Mouse (Mus musculus): ENCODE data around the gene Olfr552. TPM values are rescaled to one million over a fixed set of nuclear protein-coding genes. Genes with fewer than 3 reads are reported as not detected.
"Not testable (repeated sequence)": the region's sequence is repeated elsewhere in the genome, so short reads cannot be mapped to it uniquely, and the experiment has no call there.

The Olfr552 gene
- under 1 TPM in 1 of 2 experiments, not detected in 1; 0.12 TPM for total RNA-seq (2021)
- long read RNA-seq, experiment 1, result 0 reads
- long read RNA-seq, experiment 2, result 0 reads

GRCm38 (mm10) chr7:102597378-102598031, at the start of gene Olfr552:
Olfr552 (plus strand) TSS chr7:102597770.
- no peak for DNase-seq (ENCODE audit: low spot score in 2 of 2)

- DNase-seq (ENCODE audit: low spot score in 2 of 2), result no peak
Measured at GRCm38 (mm10) chr7:102549570-102549969, 48.0 kb upstream of the Olfr552 start, which contains the start of gene Olfr549. Olfr549 (plus strand) TSS chr7:102549870.

GRCm38 (mm10) chr7:102553279-102553678, 44.3 kb upstream of the Olfr552 start:
- no peak for DNase-seq (ENCODE audit: low spot score in 2 of 2)

GRCm38 (mm10) chr7:102564999-102565997, 32.3 kb upstream of the Olfr552 start, which contains the start of gene Trim21:
Trim21 (minus strand) TSS chr7:102565486.
- DNase-seq (ENCODE audit: low spot score in 2 of 2), result peak in 1 of 2 experiments; percentile 55

- no peak for DNase-seq (ENCODE audit: low spot score in 2 of 2)
Measured at GRCm38 (mm10) chr7:102566219-102566618, 31.4 kb upstream of the Olfr552 start.

GRCm38 (mm10) chr7:102571142-102571541, 26.4 kb upstream of the Olfr552 start, which contains the start of gene Olfr550:
Olfr550 (plus strand) TSS chr7:102571442.
- DNase-seq (ENCODE audit: low spot score in 2 of 2), result no peak

- no peak for DNase-seq (ENCODE audit: low spot score in 2 of 2)
Measured at GRCm38 (mm10) chr7:102573174-102573830, 24.3 kb upstream of the Olfr552 start.

- no peak for DNase-seq (ENCODE audit: low spot score in 2 of 2)
Measured at GRCm38 (mm10) chr7:102575998-102576397, 21.6 kb upstream of the Olfr552 start.

GRCm38 (mm10) chr7:102591786-102592185, 5.8 kb upstream of the Olfr552 start, which contains the start of gene Olfr551:
Olfr551 (minus strand) TSS chr7:102591886.
- no peak for DNase-seq (ENCODE audit: low spot score in 2 of 2)

GRCm38 (mm10) chr7:102618118-102618517, 20.5 kb downstream of the Olfr552 start, which contains the start of gene Olfr553:
Olfr553 (minus strand) TSS chr7:102618218.
- DNase-seq (ENCODE audit: low spot score in 2 of 2), result no peak

- no peak for DNase-seq (ENCODE audit: low spot score in 2 of 2)
Measured at GRCm38 (mm10) chr7:102619608-102620007, 22.0 kb downstream of the Olfr552 start.

- not testable (repeated sequence) for DNase-seq (ENCODE audit: low spot score in 2 of 2)
Measured at GRCm38 (mm10) chr7:102620368-102620767, 22.8 kb downstream of the Olfr552 start.

GRCm38 (mm10) chr7:102636665-102637064, 39.1 kb downstream of the Olfr552 start:
- peak in 1 of 2 experiments; percentile 18 for DNase-seq (ENCODE audit: low spot score in 2 of 2)

GRCm38 (mm10) chr7:102638132-102638531, 40.6 kb downstream of the Olfr552 start, which contains the start of gene Olfr554:
Olfr554 (plus strand) TSS chr7:102638432.
- DNase-seq (ENCODE audit: low spot score in 2 of 2), result no peak

GRCm38 (mm10) chr7:102644945-102645344, 47.4 kb downstream of the Olfr552 start:
- not testable (repeated sequence) for DNase-seq (ENCODE audit: low spot score in 2 of 2)

Other genes starting within 250 kb of the Olfr552 start
- gene Rrm1, start 156.1 kb upstream of the Olfr552 start, total RNA-seq (2021), result 10 to 100 TPM; 12.1 to 12.9 TPM
- gene Olfr543, start 116.1 kb upstream of the Olfr552 start, total RNA-seq (2021), result not detected
- gene Olfr544, start 109.5 kb upstream of the Olfr552 start, total RNA-seq (2021), result not detected
- gene Olfr545, start 98.2 kb upstream of the Olfr552 start, total RNA-seq (2021), result not detected
- not detected for gene Olfr547, start 63.0 kb upstream of the Olfr552 start, total RNA-seq (2021)
- not detected for gene Olfr548-ps1, start 56.9 kb upstream of the Olfr552 start, total RNA-seq (2021)
- gene Olfr549, start 47.9 kb upstream of the Olfr552 start, total RNA-seq (2021), result not detected
- 1 to 10 TPM; 2.5 to 3.2 TPM for gene Trim21, start 32.3 kb upstream of the Olfr552 start, total RNA-seq (2021)
- 1 to 10 TPM; 2.8 to 2.9 TPM for gene Olfr550, start 26.3 kb upstream of the Olfr552 start, total RNA-seq (2021)
- gene Olfr551, start 5.9 kb upstream of the Olfr552 start, total RNA-seq (2021), result not detected
- gene Olfr553, start 20.4 kb downstream of the Olfr552 start, total RNA-seq (2021), result not detected
- gene Olfr554, start 40.7 kb downstream of the Olfr552 start, total RNA-seq (2021), result not detected
- not detected for gene Olfr555, start 61.1 kb downstream of the Olfr552 start, total RNA-seq (2021)
- under 1 TPM in 1 of 2 experiments, not detected in 1; 0.09 TPM for gene Olfr556, start 67.1 kb downstream of the Olfr552 start, total RNA-seq (2021)
- 1 to 10 TPM; 5.5 to 6.4 TPM for gene Trim68, start 89.6 kb downstream of the Olfr552 start, total RNA-seq (2021)
- gene Olfr557, start 98.1 kb downstream of the Olfr552 start, total RNA-seq (2021), result under 1 TPM; 0.19 to 0.21 TPM
- gene Olfr558, start 104.4 kb downstream of the Olfr552 start, total RNA-seq (2021), result under 1 TPM; 0.41 to 0.45 TPM
- not detected for gene Olfr33, start 121.3 kb downstream of the Olfr552 start, total RNA-seq (2021)
- not detected for gene Olfr559, start 129.7 kb downstream of the Olfr552 start, total RNA-seq (2021)
- not detected for gene Olfr560, start 161.6 kb downstream of the Olfr552 start, total RNA-seq (2021)
- under 1 TPM; 0.16 to 0.38 TPM for gene Olfr78, start 161.7 kb downstream of the Olfr552 start, total RNA-seq (2021)
- under 1 TPM in 1 of 2 experiments, not detected in 1; 0.24 TPM for gene Olfr561, start 173.5 kb downstream of the Olfr552 start, total RNA-seq (2021)
- gene Olfr564, start 205.7 kb downstream of the Olfr552 start, total RNA-seq (2021), result not detected